Mouse (Mus musculus) left cerebral cortex, postnatal 25 days (tissue): ENCODE data around the gene Mip. TPM values are rescaled to one million over a fixed set of nuclear protein-coding genes. Genes with fewer than 3 reads are reported as not detected.
"Not testable (repeated sequence)": the region's sequence is repeated elsewhere in the genome, so short reads cannot be mapped to it uniquely, and the experiment has no call there.

Experiments
- DNase-seq, 2 experiments: peaks; one replicate each; pipeline ENCODE4 v3.0.0; 2022; ENCODE audit warnings: low spot score in 2 of 2, mixed read lengths in 1 of 2
- intact Hi-C: fragments of 180-260 bp; cut with DNase I; formaldehyde crosslinking; loops from one replicate; pipeline ENCODE4 v1.15.1; 2025
- total RNA-seq, 2 experiments: library from RNA; stranded (reverse); gene quantifications; 2 replicates each; pipeline ENCODE4 v1.2.3; 2021

The Mip gene
- total RNA-seq, 2 experiments from 2014 or later, result not detected

DNA sequence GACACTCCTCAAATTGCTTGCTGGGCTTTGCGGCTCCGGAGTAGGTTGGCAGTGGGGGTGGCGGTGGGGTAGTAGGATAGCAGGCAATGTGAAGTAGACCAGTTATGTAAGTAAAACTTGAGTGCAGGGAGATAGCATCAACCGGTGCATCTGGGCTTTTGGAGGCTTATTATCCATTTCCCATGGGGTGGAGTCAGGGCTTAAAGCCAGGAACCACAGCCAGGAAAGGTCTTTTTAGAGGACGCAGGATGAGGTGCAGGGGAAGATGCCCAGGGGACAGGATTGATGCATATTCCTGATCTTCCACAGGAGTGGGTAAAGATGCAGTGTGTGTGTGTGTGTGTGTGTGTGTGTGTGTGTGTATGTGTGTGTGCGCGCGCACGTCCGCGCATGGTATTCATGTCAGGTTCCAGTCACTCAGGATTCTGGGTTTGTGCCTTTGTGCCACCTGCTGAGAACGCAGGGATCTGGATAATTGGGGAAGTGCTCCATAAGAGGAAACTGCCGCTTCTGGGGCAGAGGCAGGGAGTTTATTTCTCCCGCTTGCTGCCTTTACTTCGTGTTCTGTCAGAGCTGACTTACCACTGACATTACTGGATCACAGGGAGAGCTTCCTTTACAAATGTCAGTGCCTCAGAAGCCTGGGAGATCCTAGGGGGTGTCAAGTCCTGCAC is 12.3 kb downstream of the Mip start:
- peak; percentile 4 to 61 for DNase-seq
- intact Hi-C loops, result no loop called here

DNA sequence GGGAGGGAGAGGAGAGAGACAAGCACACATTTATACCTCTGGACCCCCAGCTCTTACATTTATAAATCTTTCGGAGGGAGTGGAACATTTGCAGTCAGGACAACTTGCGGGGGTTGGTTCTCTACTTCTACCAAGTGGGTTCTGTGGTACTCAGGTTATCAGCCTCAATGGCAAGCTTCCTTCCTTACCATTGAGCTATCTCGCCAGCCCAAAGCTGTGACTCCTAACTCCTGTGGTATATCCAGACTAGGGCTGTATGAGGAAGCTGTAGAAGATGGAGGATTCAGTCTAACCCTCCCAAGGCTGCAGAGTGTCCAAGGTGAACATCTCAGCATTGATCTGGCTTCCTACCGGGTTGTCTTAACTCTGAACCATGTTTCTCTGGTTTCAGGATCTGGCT is 13.5 kb downstream of the Mip start:
- no peak for DNase-seq
- intact Hi-C loops, result no loop called here

DNA sequence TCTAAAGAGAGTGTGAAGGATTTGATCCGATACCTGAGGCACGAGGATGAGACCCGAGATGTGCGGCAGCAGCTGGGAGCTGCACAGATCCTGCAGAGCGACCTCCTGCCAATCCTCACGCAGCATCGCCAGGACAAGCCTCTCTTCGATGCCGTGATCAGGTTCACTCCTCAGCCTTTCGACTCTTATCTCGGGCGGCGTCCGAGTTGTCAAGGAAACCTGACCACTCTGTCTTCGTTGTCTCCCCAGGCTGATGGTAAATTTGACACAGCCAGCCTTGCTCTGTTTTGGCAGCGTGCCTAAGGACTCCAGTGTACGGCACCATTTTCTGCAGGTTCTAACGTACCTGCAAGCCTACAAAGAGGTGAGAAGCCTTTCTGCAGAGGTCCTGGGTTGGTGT is 14.5 kb downstream of the Mip start:
- no peak for DNase-seq
- intact Hi-C loops, result no loop called here

DNA sequence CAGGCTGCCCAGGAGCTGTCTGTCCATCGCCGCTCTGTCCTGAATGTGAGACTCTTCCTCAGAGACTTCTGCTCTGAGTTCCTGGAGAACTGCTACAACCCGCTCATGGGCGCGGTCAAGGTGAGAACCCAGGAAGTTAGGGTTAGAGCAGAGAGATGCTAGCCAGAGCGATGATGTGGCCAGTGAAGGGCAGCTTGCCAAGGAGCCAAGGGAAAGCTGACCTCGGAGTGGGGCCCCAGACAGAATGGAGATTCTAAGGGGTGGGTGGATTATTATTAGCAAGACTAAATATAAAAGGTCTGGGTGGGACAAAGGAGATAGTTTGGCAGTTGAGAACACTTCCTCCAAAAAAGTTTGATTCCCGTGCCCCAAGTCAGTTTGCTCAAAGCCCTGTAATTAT is 17.6 kb downstream of the Mip start:
- intact Hi-C loops, result no loop called here
- no peak for DNase-seq

GRCm38 (mm10) chr10:128244121-128244520 is 18.5 kb downstream of the Mip start:
- intact Hi-C loops, result no loop called here

GRCm38 (mm10) chr10:128247020-128247732 is 21.5 kb downstream of the Mip start:
- intact Hi-C loops, result no loop called here
- DNase-seq, result no peak

More at GRCm38 (mm10) chr10:128244121-128244520, 18.5 kb downstream of the Mip start:
- no peak for DNase-seq

- intact Hi-C loops, result no loop called here
- DNase-seq, result no peak
These were observed 24.9 kb downstream of the Mip start for GRCm38 (mm10) chr10:128250565-128250964.

DNA sequence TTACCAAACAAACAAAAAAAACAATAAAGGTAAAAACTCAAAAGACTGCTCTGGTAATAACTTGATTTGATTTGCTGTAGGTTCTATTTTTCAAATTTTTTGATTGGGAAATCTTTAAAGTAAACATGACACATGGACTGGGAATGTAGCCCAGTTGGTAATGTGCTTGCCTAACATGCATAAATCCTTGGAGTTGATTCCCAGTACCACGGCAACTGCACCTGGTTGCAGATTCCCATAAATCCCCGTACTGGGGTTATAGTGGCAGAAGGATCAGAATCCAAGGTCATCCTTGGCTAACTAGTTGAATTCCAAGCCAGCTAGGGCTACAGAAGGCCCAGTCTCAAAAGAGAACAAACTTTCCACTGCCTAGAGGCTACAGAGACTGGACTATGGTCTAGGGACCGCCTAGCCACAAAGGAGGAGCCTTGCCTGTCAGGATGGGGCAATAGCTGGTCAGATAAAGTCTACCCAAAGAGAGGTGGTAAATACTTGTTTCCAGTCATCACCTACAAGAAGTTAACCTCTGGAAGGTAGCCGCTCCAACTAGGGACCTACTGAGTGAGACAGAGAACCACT is 28.1 kb downstream of the Mip start, which contains the start of gene Apon:
Gene Apon (plus strand): TSS at position 420 of the 579 bp plus-strand sequence.
- DNase-seq, result no peak
- intact Hi-C loops, result no loop called here

DNA sequence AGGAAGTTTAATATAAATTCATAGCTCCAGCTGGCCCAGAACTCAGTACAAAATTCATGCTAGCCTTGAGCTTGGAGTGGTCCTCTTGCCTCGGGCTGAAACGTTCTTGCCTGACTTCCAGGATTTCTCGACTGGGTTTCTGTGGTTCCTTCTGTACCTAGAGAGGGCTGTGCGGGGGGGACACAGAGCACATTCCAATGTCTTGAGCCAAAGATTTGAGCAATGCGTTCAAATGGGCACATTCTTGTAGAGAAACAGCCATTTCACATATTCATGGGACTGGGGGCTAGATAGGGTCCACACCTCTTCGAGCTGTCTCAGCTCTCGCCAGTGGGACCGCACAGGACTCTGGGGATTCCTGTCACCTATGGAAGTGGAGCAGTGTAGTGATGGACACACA is 30.3 kb downstream of the Mip start:
- no peak for DNase-seq
- intact Hi-C loops, result no loop called here

GRCm38 (mm10) chr10:128256328-128256727 is 30.7 kb downstream of the Mip start:
- intact Hi-C loops, result no loop called here
- peak in 1 of 2 experiments; percentile 57 for DNase-seq

DNA sequence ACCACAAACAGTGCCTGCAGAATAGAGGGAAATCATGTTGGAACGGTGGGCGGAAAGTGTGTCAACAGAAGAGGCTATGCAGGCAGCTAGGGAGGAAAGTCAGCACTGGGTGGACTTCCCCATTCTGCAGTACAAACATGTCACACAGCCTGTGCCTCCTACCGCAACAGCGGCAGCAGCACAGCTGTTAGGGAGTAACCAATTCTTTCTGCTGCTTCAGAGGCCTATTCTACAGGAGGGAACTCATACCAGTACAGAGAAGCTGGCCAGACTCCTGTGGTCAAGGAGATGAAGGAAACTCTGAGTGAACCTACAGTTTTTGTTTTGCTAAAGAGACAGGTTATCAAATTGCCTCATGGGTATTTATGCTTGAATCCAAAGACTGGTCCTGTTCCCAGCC is 33.3 kb downstream of the Mip start:
- DNase-seq, result no peak
- intact Hi-C loops, result no loop called here

GRCm38 (mm10) chr10:128259946-128260345 is 34.3 kb downstream of the Mip start:
- DNase-seq, result no peak
- intact Hi-C loops, result no loop called here

DNA sequence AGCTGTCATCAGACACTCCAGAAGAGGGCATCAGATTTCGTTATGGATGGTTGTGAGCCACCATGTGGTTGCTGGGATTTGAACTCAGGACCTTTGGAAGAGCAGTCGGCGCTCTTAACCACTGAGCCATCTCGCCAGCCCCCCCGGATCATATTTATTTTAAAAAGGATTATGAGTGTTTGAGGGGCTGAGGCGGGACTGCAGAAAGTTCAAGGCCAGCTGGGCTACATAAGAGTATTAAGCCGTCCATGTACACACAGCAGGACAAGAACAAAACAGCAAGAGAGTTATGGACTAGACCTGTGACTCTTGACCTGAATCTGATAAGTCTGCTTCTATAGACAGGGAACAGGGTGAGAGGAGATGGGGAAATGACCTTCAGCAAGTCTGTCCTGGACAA is 34.7 kb downstream of the Mip start:
- DNase-seq, intact Hi-C loops: not testable (repeated sequence)

DNA sequence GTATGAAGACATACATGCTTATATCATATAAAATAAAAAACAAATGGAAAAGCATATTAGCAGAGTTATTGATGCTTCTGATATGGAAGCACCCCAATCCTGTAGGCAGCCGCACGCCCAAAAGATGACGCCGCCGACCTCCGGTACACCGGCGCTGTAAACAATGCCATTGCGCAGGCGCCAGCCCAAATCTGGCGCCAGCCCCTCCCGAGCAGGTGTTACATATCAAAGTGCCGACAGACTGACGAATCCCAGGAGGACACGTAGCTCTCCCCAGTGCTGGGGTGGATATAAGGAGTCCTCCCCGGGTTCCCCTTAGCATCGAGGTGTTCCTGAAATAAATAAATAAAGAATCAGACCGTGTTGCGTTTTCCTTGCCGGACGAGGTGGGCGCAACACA is 36.7 kb downstream of the Mip start:
- intact Hi-C loops, result no loop called here

GRCm38 (mm10) chr10:128263393-128264310 is 38.0 kb downstream of the Mip start:
- intact Hi-C loops, result no loop called here
- peak in 1 of 2 experiments; percentile 68 for DNase-seq

More for the DNA sequence above, 36.7 kb downstream of the Mip start:
- DNase-seq, result no peak

- intact Hi-C loops, result no loop called here
These were observed 42.7 kb downstream of the Mip start, which contains the start of gene Apof for GRCm38 (mm10) chr10:128268371-128268770. Gene Apof (plus strand): TSS chr10:128268671.

GRCm38 (mm10) chr10:128269206-128269910 is 43.7 kb downstream of the Mip start:
- no peak for DNase-seq
- intact Hi-C loops, result no loop called here

More at GRCm38 (mm10) chr10:128268371-128268770, 42.7 kb downstream of the Mip start, which contains the start of gene Apof:
- no peak for DNase-seq

GRCm38 (mm10) chr10:128270287-128270841 is 44.7 kb downstream of the Mip start, which contains the start of gene Stat2:
Gene Stat2 (plus strand): TSS chr10:128270559.
- intact Hi-C loops, result loop anchor here (2.0 to 5.0 kb wide), 2 partner anchors 32 to 38 kb away; partner anchors contain the start of genes Pan2 and Timeless

More at GRCm38 (mm10) chr10:128270287-128270841, 44.7 kb downstream of the Mip start, which contains the start of gene Stat2:
- peak; percentile 96 to 99 for DNase-seq
